Mouse (Mus musculus) liver, postnatal 0 days (tissue): ENCODE data around the gene Ncbp3.

Experiments
- CTCF ChIP-seq: sonication (generic); IDR thresholded peaks from 2 replicates; pipeline ENCODE4 v1.5.1; 2016; ENCODE audit warnings: antibody characterized with exemption, low read depth
- EP300 ChIP-seq: IDR thresholded peaks from 2 replicates; pipeline ENCODE4 v1.6.1; 2016; ENCODE audit warnings: antibody characterized with exemption, low read depth, mild to moderate bottlenecking

- TF ChIP-seq CTCF (no peak), EP300 (no peak)
Observed at GRCm38 (mm10) chr11:73015391-73016102, 32.0 kb upstream of the Ncbp3 start.
